Mouse (Mus musculus): ENCODE results near the gene Gm17087.

DNA sequence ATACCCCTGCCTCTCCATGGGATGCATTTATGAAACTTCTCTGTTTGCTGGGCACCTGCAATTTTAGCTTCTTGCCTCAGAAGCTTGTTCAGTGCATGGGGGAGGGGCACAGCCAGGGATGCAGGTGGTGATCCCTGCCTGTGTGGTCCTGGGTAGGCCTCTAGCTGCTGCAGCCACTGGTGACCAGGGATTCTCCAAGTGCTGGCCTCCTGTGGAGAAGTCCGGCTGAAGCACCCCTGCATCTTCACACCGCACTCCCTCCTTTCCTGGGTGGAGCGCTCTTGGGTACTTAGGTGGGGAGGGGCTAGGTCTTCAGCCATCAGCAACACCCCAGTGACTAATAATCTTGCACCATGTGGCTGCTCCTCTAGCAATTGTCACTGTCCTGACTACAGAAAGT lies 42.8 kb downstream of the Gm17087 start:
- TF ChIP-seq POLR2A (IDR thresholded peaks at IDR 0.05; ENCODE audit: insufficient read length, low read depth) (no peak), MAX (IDR thresholded peaks at IDR 0.05; ENCODE audit: low read depth) (no peak)
